Mouse (Mus musculus) small intestine, adult 2 months (tissue): Measurements from ENCODE around the gene Adgrg3.

Experiments
- CTCF ChIP-seq: fragments of 200-500 bp; IDR thresholded peaks from 2 replicates; pipeline ENCODE4 v1.5.1; 2012; ENCODE audit warnings: low read depth, mild to moderate bottlenecking, control low read depth, inconsistent platforms, low read length, moderate library complexity, mixed read lengths; ENCODE audit not compliant: insufficient replicate concordance, insufficient read length; ENCODE audit errors: extremely low read depth
- POLR2A ChIP-seq: fragments of 200-500 bp; IDR thresholded peaks from 2 replicates; pipeline ENCODE4 v1.6.1; 2012; ENCODE audit warnings: low read depth, mild to moderate bottlenecking, control low read depth, inconsistent platforms, low read length, moderate library complexity

DNA sequence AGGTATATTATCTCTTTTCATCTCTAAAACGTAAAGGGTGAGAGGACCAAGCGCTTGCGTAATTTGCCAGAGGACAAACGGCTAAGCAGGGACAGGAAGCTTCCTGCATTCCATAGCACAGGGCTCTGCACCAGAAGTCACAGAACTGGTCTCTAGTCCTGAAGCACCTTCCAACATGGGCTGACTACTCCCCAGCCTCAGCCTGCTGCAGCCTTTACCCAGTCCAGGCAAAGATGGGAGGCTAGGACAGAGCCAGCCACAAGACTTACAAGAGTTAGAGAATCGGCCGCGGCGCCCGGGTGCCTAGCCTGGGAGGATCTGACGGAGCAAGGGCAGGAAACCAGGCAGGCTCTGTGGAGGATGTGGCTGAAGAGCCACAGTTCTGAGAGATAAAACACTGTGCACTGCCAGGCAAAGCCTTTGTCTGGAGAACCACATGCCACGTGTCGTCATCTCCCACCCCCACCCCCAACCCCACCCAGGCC, 2.8 kb downstream of the Adgrg3 start:
- TF ChIP-seq CTCF (no peak), POLR2A (no peak)
